Comparison of ENCODE assay signal across 24 mouse cellular contexts in the genomic region with DNA sequence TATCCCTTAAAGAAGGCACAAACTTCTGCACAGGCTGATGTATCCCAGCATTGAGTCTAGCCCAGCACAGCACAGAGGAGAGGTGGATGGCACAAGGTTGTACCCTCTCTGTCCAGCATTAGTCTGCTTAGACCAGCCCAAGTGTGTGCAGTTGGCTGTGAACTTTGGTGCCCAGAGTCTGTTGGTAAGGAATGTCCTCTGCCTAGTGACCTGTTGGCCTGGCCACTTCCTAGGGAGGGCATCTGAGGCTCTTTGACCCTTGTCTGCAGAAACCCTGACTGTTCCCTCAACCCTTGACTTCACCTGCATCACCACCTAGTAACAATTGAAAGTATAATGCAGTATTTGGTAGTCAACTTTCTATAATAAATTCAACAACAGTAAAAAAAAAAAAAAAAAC. TPM values are rescaled to one million over a fixed set of nuclear protein-coding genes. Genes with fewer than 3 reads are reported as not detected.
DNase-seq lines count a peak whose midpoint lies in the region; ATAC-seq and TF ChIP-seq lines count a peak whose summit lies in the region.
"Had no signal": no experiment of that assay in that cellular context is flagged by ENCODE, and none has a peak within 500 bp of the region (broad histone marks: within the 10 kb centered on the region; RNA-seq: fewer than 3 reads in every experiment).

No protein-coding gene starts in this region.

- no peak for TF ChIP-seq CTCF in kidney, adult 2 months (conservative IDR thresholded peaks at IDR 0.05; ENCODE audit: insufficient read depth, insufficient read length, low read depth, low read length)

- no peak for DNase-seq in forebrain, embryonic 14.5 days (ENCODE audit: low spot score)
- peak; percentile 71 for DNase-seq in kidney, adult 2 months
- no peak for DNase-seq in kidney, postnatal 14 days
- DNase-seq in kidney, postnatal 36 days = peak; percentile 40 to 44
- no peak for DNase-seq in heart, adult 8-10 months (ENCODE audit: low spot score)
- DNase-seq: adrenal gland, postnatal 10 days; cerebellum, adult 11 months; cerebellum, adult 8-10 months; cerebellum, postnatal 14 days; gastrocnemius, postnatal 14 days; heart, adult 2 months; heart, postnatal 36 days had no signal

- H3K4me1 ChIP-seq in forebrain, embryonic 12.5 days = peaks cover 8% of the 10 kb centered on the region
- peaks cover 3% of the 10 kb centered on the region for H3K4me1 ChIP-seq in forebrain, embryonic 14.5 days (ENCODE audit: control insufficient read depth, insufficient read depth, low read length)
- H3K4me1 ChIP-seq in kidney, adult 2 months (ENCODE audit: control insufficient read depth, insufficient read depth, low read length) = peaks cover 6% of the 10 kb centered on the region
- no peaks in the 10 kb centered on the region for H3K4me1 ChIP-seq in kidney, embryonic 14.5 days (ENCODE audit: control insufficient read depth, insufficient read depth, low read length)
- H3K4me1 ChIP-seq in embryonic facial prominence, embryonic 15.5 days = 0 out of 2 replicates have a peak, but pooled peaks cover 4% of the 10 kb centered on the region

- no peak overlapping the region for H3K4me3 ChIP-seq in forebrain, embryonic 12.5 days (replicated peaks)
- H3K4me3 ChIP-seq in forebrain, embryonic 14.5 days (ENCODE audit: low read depth, low read length) = no peak overlapping the region
- H3K4me3 ChIP-seq in kidney, adult 2 months (ENCODE audit: insufficient read depth, low read depth, low read length) = no peak overlapping the region
- H3K4me3 ChIP-seq in kidney, embryonic 14.5 days (ENCODE audit: low read length) = no peak overlapping the region
- H3K4me3 ChIP-seq in embryonic facial prominence, embryonic 15.5 days (replicated peaks) = no peak overlapping the region
- H3K4me3 ChIP-seq: embryonic facial prominence, embryonic 12.5 days; erythroblast, embryonic 14.5 days; forebrain, embryonic 10.5 days; heart, adult 2 months; heart, embryonic 12.5 days; hindbrain, embryonic 13.5 days had no signal

- no peak for TF ChIP-seq POLR2A in kidney, adult 2 months (IDR thresholded peaks at IDR 0.05; ENCODE audit: low read depth, low read length)

- no peak overlapping the region for H3K27ac ChIP-seq in forebrain, embryonic 12.5 days
- H3K27ac ChIP-seq in forebrain, embryonic 14.5 days (ENCODE audit: low read depth, low read length) = no peak overlapping the region
- H3K27ac ChIP-seq in kidney, adult 2 months (ENCODE audit: insufficient read depth, low read depth, low read length) = peak overlapping the region; percentile 1; the same call in 1 of the 2 replicates
- H3K27ac ChIP-seq in kidney, embryonic 14.5 days (ENCODE audit: low read depth, low read length) = no peak overlapping the region
- peak overlapping the region; percentile 39; the same call in 1 of the 2 replicates for H3K27ac ChIP-seq in embryonic facial prominence, embryonic 15.5 days (replicated peaks)
- H3K27ac ChIP-seq: embryonic facial prominence, embryonic 12.5 days; forebrain, embryonic 10.5 days; heart, adult 2 months; hindbrain, embryonic 13.5 days had no signal

- H3K9ac ChIP-seq in forebrain, embryonic 12.5 days = no peak overlapping the region
- H3K9ac ChIP-seq in forebrain, embryonic 14.5 days (ENCODE audit: low read length) = no peak overlapping the region
- no peak overlapping the region for H3K9ac ChIP-seq in kidney, embryonic 14.5 days (ENCODE audit: low read depth, low read length)
- no peak overlapping the region for H3K9ac ChIP-seq in embryonic facial prominence, embryonic 15.5 days
- H3K9ac ChIP-seq: embryonic facial prominence, embryonic 12.5 days; heart, embryonic 12.5 days; hindbrain, embryonic 13.5 days had no signal

- ATAC-seq in forebrain, embryonic 12.5 days (ENCODE audit: low FRiP score) = peak; percentile 15; the same call in 1 of the 2 replicates
- ATAC-seq in forebrain, embryonic 14.5 days = no peak
- no peak for ATAC-seq in kidney, embryonic 14.5 days (ENCODE audit: low FRiP score, low TSS enrichment)
- no peak for ATAC-seq in embryonic facial prominence, embryonic 15.5 days (ENCODE audit: insufficient number of reproducible peaks, low FRiP score, low TSS enrichment, low read depth)
- ATAC-seq: forebrain, embryonic 16.5 days had no signal

- H3K4me2 ChIP-seq in forebrain, embryonic 12.5 days = no peak overlapping the region
- no peak overlapping the region for H3K4me2 ChIP-seq in forebrain, embryonic 14.5 days (ENCODE audit: low read length)
- H3K4me2 ChIP-seq in kidney, embryonic 14.5 days (replicated peaks; ENCODE audit: low read depth, low read length) = no peak overlapping the region
- H3K4me2 ChIP-seq in embryonic facial prominence, embryonic 15.5 days (replicated peaks) = no peak overlapping the region
- H3K4me2 ChIP-seq: embryonic facial prominence, embryonic 12.5 days; heart, embryonic 12.5 days; hindbrain, embryonic 13.5 days had no signal

- no peaks in the 10 kb centered on the region for H3K9me3 ChIP-seq in forebrain, embryonic 12.5 days
- no peaks in the 10 kb centered on the region for H3K9me3 ChIP-seq in forebrain, embryonic 14.5 days (replicated peaks; ENCODE audit: control insufficient read depth, low read length)
- H3K9me3 ChIP-seq in kidney, embryonic 14.5 days (ENCODE audit: control insufficient read depth, low read length) = no peaks in the 10 kb centered on the region
- no peaks in the 10 kb centered on the region for H3K9me3 ChIP-seq in embryonic facial prominence, embryonic 15.5 days (replicated peaks)
- H3K9me3 ChIP-seq: embryonic facial prominence, embryonic 12.5 days; forebrain, embryonic 10.5 days; heart, embryonic 12.5 days; hindbrain, embryonic 13.5 days had no signal

- peaks cover 4% of the 10 kb centered on the region for H3K27me3 ChIP-seq in forebrain, embryonic 12.5 days
- H3K27me3 ChIP-seq in forebrain, embryonic 14.5 days (replicated peaks; ENCODE audit: control insufficient read depth, insufficient read depth, low read length) = no peaks in the 10 kb centered on the region
- H3K27me3 ChIP-seq in kidney, adult 2 months (replicated peaks; ENCODE audit: control insufficient read depth, insufficient read depth, low read length) = no peaks in the 10 kb centered on the region
- no peaks in the 10 kb centered on the region for H3K27me3 ChIP-seq in kidney, embryonic 14.5 days (ENCODE audit: control insufficient read depth, insufficient read depth, low read length)
- no peaks in the 10 kb centered on the region for H3K27me3 ChIP-seq in embryonic facial prominence, embryonic 15.5 days
- H3K27me3 ChIP-seq: heart, embryonic 12.5 days had no signal

- H3K36me3 ChIP-seq in forebrain, embryonic 12.5 days (replicated peaks) = no peaks in the 10 kb centered on the region
- H3K36me3 ChIP-seq in forebrain, embryonic 14.5 days (ENCODE audit: control insufficient read depth, insufficient read depth, low read length) = no peaks in the 10 kb centered on the region
- H3K36me3 ChIP-seq in kidney, adult 2 months (ENCODE audit: control insufficient read depth, insufficient read depth, low read length) = no peaks in the 10 kb centered on the region
- H3K36me3 ChIP-seq in kidney, embryonic 14.5 days (ENCODE audit: control insufficient read depth, insufficient read depth, low read length) = no peaks in the 10 kb centered on the region
- H3K36me3 ChIP-seq in embryonic facial prominence, embryonic 15.5 days = no peaks in the 10 kb centered on the region
- H3K36me3 ChIP-seq: embryonic facial prominence, embryonic 12.5 days; forebrain, embryonic 10.5 days; heart, embryonic 12.5 days; hindbrain, embryonic 13.5 days had no signal

RNA-seq across cellular contexts. Expression of a gene that starts 2.4 kb away (rescaled TPM):
- polyA plus RNA-seq in forebrain, embryonic 12.5 days (2016; fragmentation: Nextera tagmentation; extraction: Ambion mirVana) = 6.0 and 8.7 TPM in 2 replicates
- polyA plus RNA-seq in forebrain, embryonic 14.5 days (2014; fragmentation: Nextera tagmentation; extraction: Ambion mirVana) = 1.4 and 2.4 TPM in 2 replicates
- polyA plus RNA-seq in kidney, adult 2 months (2012; rRNA removed) = 1.6 and 2.2 TPM in 2 replicates
- polyA plus RNA-seq in kidney, embryonic 14.5 days (2014; fragmentation: Nextera tagmentation; extraction: Ambion mirVana) = 21.0 and 21.8 TPM in 2 replicates
- polyA plus RNA-seq in embryonic facial prominence, embryonic 15.5 days (2015; fragmentation: Nextera tagmentation; extraction: Ambion mirVana) = 101 and 112 TPM in 2 replicates
- total RNA-seq in heart, adult 8-10 months (2022) = 1 to 10 TPM; 3.6 to 7.7 (median 5.9) TPM
- total RNA-seq: common myeloid progenitor, adult 5-6 weeks; MEL had no signal
- polyA plus RNA-seq: erythroblast, embryonic 14.5 days had no signal

RNA-seq across cellular contexts. Expression of a gene that starts 51.0 kb away (rescaled TPM):
- polyA plus RNA-seq in forebrain, embryonic 12.5 days (2016; fragmentation: Nextera tagmentation; extraction: Ambion mirVana) = not detected in 2 replicates
- polyA plus RNA-seq in forebrain, embryonic 14.5 days (2014; fragmentation: Nextera tagmentation; extraction: Ambion mirVana) = 0.04 TPM in 1 of 2 replicates, not detected in the other
- 1.0 and 1.3 TPM in 2 replicates for polyA plus RNA-seq in kidney, adult 2 months (2012; rRNA removed)
- 0.04 and 0.12 TPM in 2 replicates for polyA plus RNA-seq in kidney, embryonic 14.5 days (2014; fragmentation: Nextera tagmentation; extraction: Ambion mirVana)
- polyA plus RNA-seq in embryonic facial prominence, embryonic 15.5 days (2015; fragmentation: Nextera tagmentation; extraction: Ambion mirVana) = 1.6 and 1.8 TPM in 2 replicates
- not detected for total RNA-seq in heart, adult 8-10 months (2022)
- total RNA-seq: common myeloid progenitor, adult 5-6 weeks; heart, postnatal 36 days; MEL had no signal
- polyA plus RNA-seq: C2C12; erythroblast, embryonic 14.5 days; forebrain, embryonic 10.5 days; heart, embryonic 12.5 days; hindbrain, embryonic 13.5 days had no signal

Comparison
In these comparisons a context has a peak if more than half of its experiments do, and no peak if none do; other contexts are left out.
1. H3K27ac ChIP-seq: peak in kidney, adult 2 months (single experiment) and embryonic facial prominence, embryonic 15.5 days (single experiment); none in forebrain, embryonic 12.5 days (single experiment), forebrain, embryonic 14.5 days (single experiment) and kidney, embryonic 14.5 days (single experiment).
2. DNase-seq: peak in kidney, adult 2 months (single experiment) and kidney, postnatal 36 days (2 of 2); none in forebrain, embryonic 14.5 days (single experiment), kidney, postnatal 14 days (single experiment) and heart, adult 8-10 months (single experiment).